Mouse (Mus musculus) naive thymus-derived CD4-positive, alpha-beta T cell, adult 5 months (primary cell): ENCODE data around the gene Olfr1168. TPM values are rescaled to one million over a fixed set of nuclear protein-coding genes. Genes with fewer than 3 reads are reported as not detected.

Experiments used
- polyA plus RNA-seq: library from polyadenylated mRNA; unstranded; fragments of 100-300 nt; shearing (Covaris generic); gene quantifications from one replicate; pipeline ENCODE4 v1.2.1, GENCODE M21; 2017

The Olfr1168 gene
- polyA plus RNA-seq, result not detected

DNA sequence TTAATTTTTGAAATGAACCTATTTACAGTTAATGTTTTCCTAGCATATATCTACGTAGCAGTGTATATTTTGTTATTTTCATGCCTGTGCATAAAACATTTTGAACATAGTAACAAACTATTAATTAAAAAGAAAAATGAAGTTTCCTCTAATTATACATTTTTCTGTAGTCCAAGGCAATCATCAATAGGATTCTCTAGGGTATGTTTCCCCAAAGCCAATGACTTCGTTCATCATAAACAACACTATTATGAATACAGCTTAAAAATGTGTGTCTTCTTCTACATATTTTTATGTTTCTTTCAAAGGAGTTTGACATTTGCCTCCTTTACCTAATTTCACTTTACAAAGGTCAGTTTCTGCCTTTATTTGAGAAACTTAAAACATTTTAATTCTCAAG is at the start of gene Olfr1168:
Olfr1168 (plus strand) TSS at position 301 of the 400 bp plus-strand sequence.

DNA sequence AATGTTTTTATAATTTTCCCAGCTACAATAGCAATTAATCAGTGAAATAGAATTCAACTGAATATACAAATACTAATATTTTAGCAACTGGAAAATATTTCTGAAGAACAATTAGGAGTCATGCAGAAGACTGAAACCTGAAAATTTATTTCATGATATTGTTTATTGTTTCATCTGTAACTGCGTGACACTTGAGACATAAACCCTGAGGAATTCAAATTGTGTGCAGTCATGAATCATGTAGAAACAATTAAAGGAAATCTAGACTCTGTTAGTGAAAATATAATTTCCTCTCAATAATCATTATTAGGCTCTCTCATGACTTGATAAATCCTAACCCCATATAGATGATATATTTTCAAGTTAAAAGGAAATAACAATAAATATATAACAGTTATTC is 26.6 kb upstream of the Olfr1168 start, which contains the start of gene Olfr1167:
Olfr1167 (minus strand) TSS at position 101 of the 400 bp plus-strand sequence.

DNA sequence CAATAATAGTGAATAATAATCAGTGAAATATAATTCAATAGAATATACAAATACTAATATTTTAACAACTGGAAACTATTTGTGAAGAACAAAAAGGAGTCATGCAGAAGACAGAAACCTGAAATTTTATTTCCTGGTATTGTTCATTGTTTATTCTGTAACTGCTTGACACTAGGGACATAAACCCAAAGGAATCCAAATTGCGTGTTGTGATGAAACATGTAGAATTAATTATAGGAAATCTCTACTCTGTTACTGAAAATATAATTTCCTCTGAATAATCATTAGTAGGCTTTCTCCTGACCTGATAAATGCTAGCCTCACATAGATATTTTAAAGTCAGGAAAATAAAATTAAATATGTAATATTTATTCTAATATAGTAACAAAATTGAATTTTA is 46.6 kb downstream of the Olfr1168 start, which contains the start of gene Olfr1170:
Olfr1170 (minus strand) TSS at position 101 of the 400 bp plus-strand sequence.

Other genes with a start within 250 kb of the Olfr1168 start
- gene Olfr1155, start 236.7 kb upstream of the Olfr1168 start, polyA plus RNA-seq, result not detected
- 0.17 TPM for gene Olfr1156, start 228.8 kb upstream of the Olfr1168 start, polyA plus RNA-seq
- gene Olfr1157, start 213.6 kb upstream of the Olfr1168 start, polyA plus RNA-seq, result not detected
- gene Olfr74, start 207.2 kb upstream of the Olfr1168 start, polyA plus RNA-seq, result not detected
- not detected for gene Olfr1158, start 191.8 kb upstream of the Olfr1168 start, polyA plus RNA-seq
- gene Olfr1160, start 173.6 kb upstream of the Olfr1168 start, polyA plus RNA-seq, result 0.05 TPM
- not detected for gene Olfr1161, start 159.1 kb upstream of the Olfr1168 start, polyA plus RNA-seq
- gene Olfr73, start 144.2 kb upstream of the Olfr1168 start, polyA plus RNA-seq, result not detected
- gene Olfr1162, start 130.8 kb upstream of the Olfr1168 start, polyA plus RNA-seq, result not detected
- gene Olfr1163, start 110.0 kb upstream of the Olfr1168 start, polyA plus RNA-seq, result not detected
- gene Olfr1164, start 87.9 kb upstream of the Olfr1168 start, polyA plus RNA-seq, result not detected
- not detected for gene Olfr1166, start 53.6 kb upstream of the Olfr1168 start, polyA plus RNA-seq
- 0.10 TPM for gene Olfr1167, start 26.7 kb upstream of the Olfr1168 start, polyA plus RNA-seq
- not detected for gene Olfr1170, start 46.5 kb downstream of the Olfr1168 start, polyA plus RNA-seq
- 0.11 TPM for gene Olfr1173, start 98.0 kb downstream of the Olfr1168 start, polyA plus RNA-seq
- gene Olfr1174-ps, start 133.3 kb downstream of the Olfr1168 start, polyA plus RNA-seq, result not detected
- gene Olfr1175-ps, start 145.3 kb downstream of the Olfr1168 start, polyA plus RNA-seq, result not detected
- gene Olfr1176, start 154.8 kb downstream of the Olfr1168 start, polyA plus RNA-seq, result not detected
- gene Olfr1177-ps, start 164.6 kb downstream of the Olfr1168 start, polyA plus RNA-seq, result not detected
- not detected for gene Olfr1178, start 205.2 kb downstream of the Olfr1168 start, polyA plus RNA-seq
- not detected for gene Olfr1179, start 224.6 kb downstream of the Olfr1168 start, polyA plus RNA-seq
- gene Olfr1180, start 237.3 kb downstream of the Olfr1168 start, polyA plus RNA-seq, result not detected
- not detected for gene Olfr1181, start 244.3 kb downstream of the Olfr1168 start, polyA plus RNA-seq